ENCODE assay signal across 21 mouse cellular contexts in the genomic region with DNA sequence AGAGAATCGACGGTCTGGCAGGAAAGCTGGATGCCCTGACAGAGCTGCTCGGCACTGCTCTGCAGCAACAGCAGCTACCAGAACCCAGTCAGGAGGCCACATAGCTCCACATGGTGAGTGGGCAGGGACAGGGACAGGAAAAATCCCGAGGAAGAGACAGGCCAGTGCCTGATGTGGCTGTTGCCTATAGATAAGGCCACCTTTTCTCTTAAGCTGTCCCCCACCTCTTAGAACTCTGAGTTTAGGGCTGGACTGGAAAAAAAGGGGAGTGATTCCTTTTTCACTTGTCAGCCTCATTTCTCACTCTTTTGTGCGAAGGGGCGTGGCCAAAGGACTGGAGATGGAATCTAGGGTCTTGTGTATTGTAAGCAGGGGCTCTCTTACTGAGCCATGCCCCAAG. TPM values are rescaled to one million over a fixed set of nuclear protein-coding genes. Genes with fewer than 3 reads are reported as not detected.
DNase-seq lines count a peak whose midpoint lies in the region; ATAC-seq and TF ChIP-seq lines count a peak whose summit lies in the region.
"Had no signal": no experiment of that assay in that cellular context is flagged by ENCODE, and none has a peak within 500 bp of the region (broad histone marks: within the 10 kb centered on the region; RNA-seq: fewer than 3 reads in every experiment).

No protein-coding gene starts in this region.

- peak overlapping the region; percentile 30 for H3K4me3 ChIP-seq in megakaryocyte, embryonic 14.5 days (replicated peaks)
- H3K4me3 ChIP-seq in hindbrain, embryonic 12.5 days: no peak overlapping the region
- no peak overlapping the region for H3K4me3 ChIP-seq in gastrocnemius, adult 2 months
- H3K4me3 ChIP-seq: forebrain, embryonic 13.5 days; kidney, embryonic 15.5 days; layer of hippocampus, adult 2 months; neural tube, embryonic 12.5 days; stomach, embryonic 15.5 days had no signal

- no peak for ATAC-seq in megakaryocyte, adult 5-6 weeks (ENCODE audit: poor library complexity, severe bottlenecking)
- 0 out of 2 replicates have a peak, but pooled peaks have one; percentile 5 for ATAC-seq in megakaryocyte progenitor cell, adult 5-6 weeks (replicated peaks; ENCODE audit: poor library complexity)
- no peak for ATAC-seq in hindbrain, embryonic 12.5 days (ENCODE audit: low FRiP score)
- ATAC-seq: CD4-positive, CD25-positive, alpha-beta regulatory T cell, adult 4 months had no signal

- H3K9me3 ChIP-seq in megakaryocyte, embryonic 14.5 days: no peaks in the 10 kb centered on the region
- no peaks in the 10 kb centered on the region for H3K9me3 ChIP-seq in hindbrain, embryonic 12.5 days (replicated peaks)
- H3K9me3 ChIP-seq: forebrain, embryonic 13.5 days; kidney, embryonic 15.5 days; neural tube, embryonic 12.5 days; stomach, embryonic 15.5 days had no signal

- no peaks in the 10 kb centered on the region for H3K27me3 ChIP-seq in megakaryocyte, embryonic 14.5 days (replicated peaks)
- H3K27me3 ChIP-seq in hindbrain, embryonic 12.5 days: no peaks in the 10 kb centered on the region
- H3K27me3 ChIP-seq: forebrain, embryonic 13.5 days; kidney, embryonic 15.5 days; stomach, embryonic 15.5 days had no signal

- intact Hi-C loops in gastrocnemius, adult 2 months (cut with DNase I): loop anchor here (2.0 kb wide), 1 partner anchor 19 kb away; no protein-coding TSS in a partner anchor

- TF ChIP-seq CTCF in gastrocnemius, adult 2 months (IDR thresholded peaks at IDR 0.05): no peak

- 66% methylated on average over 6 of the region's 6 CpGs for WGBS in hindbrain, embryonic 12.5 days

- DNase-seq in c-Kit-positive CD71-positive TER-119-positive erythroid progenitor cells, embryonic 14.5 days (ENCODE audit: low spot score): peak; percentile 79
- peak; percentile 75 for DNase-seq in liver
- DNase-seq in layer of hippocampus, adult 18-20 months (ENCODE audit: low spot score in 2 of 2): no peak
- no peak for DNase-seq in gastrocnemius, adult 2 months
- DNase-seq: adrenal gland, postnatal 14 days; heart, adult 18-20 months; heart, postnatal 4 days; spleen, adult 18-20 months had no signal

- peaks cover 95% of the 10 kb centered on the region for H3K4me1 ChIP-seq in megakaryocyte, embryonic 14.5 days
- 0 out of 2 replicates have a peak, but pooled peaks cover 5% of the 10 kb centered on the region for H3K4me1 ChIP-seq in hindbrain, embryonic 12.5 days
- H3K4me1 ChIP-seq: forebrain, embryonic 13.5 days had no signal

- H3K9ac ChIP-seq in hindbrain, embryonic 12.5 days: no peak overlapping the region
- H3K9ac ChIP-seq: kidney, embryonic 15.5 days; neural tube, embryonic 12.5 days; stomach, embryonic 15.5 days had no signal

- H3K36me3 ChIP-seq in megakaryocyte, embryonic 14.5 days (replicated peaks; ENCODE audit: low read length): peaks cover 61% of the 10 kb centered on the region
- H3K36me3 ChIP-seq in hindbrain, embryonic 12.5 days: no peaks in the 10 kb centered on the region
- H3K36me3 ChIP-seq: kidney, embryonic 15.5 days; neural tube, embryonic 12.5 days; stomach, embryonic 15.5 days had no signal

- no peak overlapping the region for H3K27ac ChIP-seq in hindbrain, embryonic 12.5 days
- H3K27ac ChIP-seq in gastrocnemius, adult 2 months: no peak overlapping the region
- H3K27ac ChIP-seq: forebrain, embryonic 13.5 days; kidney, embryonic 15.5 days; layer of hippocampus, adult 2 months; neural tube, embryonic 12.5 days; stomach, embryonic 15.5 days had no signal

- no peak overlapping the region for H3K4me2 ChIP-seq in hindbrain, embryonic 12.5 days (replicated peaks)

RNA-seq across cellular contexts. Expression of gene Kcnn4, which starts 14.0 kb away (rescaled TPM):
- 9.0 and 25.3 TPM in 2 replicates for polyA plus RNA-seq in megakaryocyte, embryonic 14.5 days (2012; ENCODE audit: insufficient read depth, low replicate concordance)
- total RNA-seq in megakaryocyte, adult 5-6 weeks (2015): 5.9 and 7.6 TPM in 2 replicates
- total RNA-seq in megakaryocyte, adult 5-6 weeks (2017): 14.2 and 17.0 TPM in 2 replicates
- total RNA-seq in megakaryocyte progenitor cell, adult 5-6 weeks (2015): 20.5 and 28.0 TPM in 2 replicates
- 48.6 and 57.7 TPM in 2 replicates for total RNA-seq in megakaryocyte progenitor cell, adult 5-6 weeks (2017)
- 2.1 and 2.4 TPM in 2 replicates for polyA plus RNA-seq in hindbrain, embryonic 12.5 days (2016; fragmentation: Nextera tagmentation; extraction: Ambion mirVana)
- total RNA-seq in layer of hippocampus, adult 18-20 months (2021): under 1 TPM; 0.36 to 0.72 TPM
- under 1 TPM; 0.25 to 0.64 TPM for total RNA-seq in gastrocnemius, adult 2 months (2021)

RNA-seq across cellular contexts. Expression of gene Smg9, which starts 15.3 kb away (rescaled TPM):
- polyA plus RNA-seq in megakaryocyte, embryonic 14.5 days (2012; ENCODE audit: insufficient read depth, low replicate concordance): 42.3 and 58.9 TPM in 2 replicates
- total RNA-seq in megakaryocyte, adult 5-6 weeks (2015): 21.6 and 22.3 TPM in 2 replicates
- 16.7 and 30.3 TPM in 2 replicates for total RNA-seq in megakaryocyte, adult 5-6 weeks (2017)
- total RNA-seq in megakaryocyte progenitor cell, adult 5-6 weeks (2015): 10.8 and 18.1 TPM in 2 replicates
- total RNA-seq in megakaryocyte progenitor cell, adult 5-6 weeks (2017): 16.0 and 20.8 TPM in 2 replicates
- 28.9 and 29.5 TPM in 2 replicates for polyA plus RNA-seq in hindbrain, embryonic 12.5 days (2016; fragmentation: Nextera tagmentation; extraction: Ambion mirVana)
- total RNA-seq in layer of hippocampus, adult 18-20 months (2021): 10 to 100 TPM; 33.2 to 34.8 TPM
- 10 to 100 TPM in 1 of 2 experiments, 1 to 10 TPM in 1; 9.4 to 10.2 TPM for total RNA-seq in gastrocnemius, adult 2 months (2021)

RNA-seq across cellular contexts. Expression of gene Lypd5, which starts 35.1 kb away (rescaled TPM):
- polyA plus RNA-seq in megakaryocyte, embryonic 14.5 days (2012; ENCODE audit: insufficient read depth, low replicate concordance): not detected in 2 replicates
- not detected in 2 replicates for total RNA-seq in megakaryocyte, adult 5-6 weeks (2015)
- total RNA-seq in megakaryocyte, adult 5-6 weeks (2017): not detected in 2 replicates
- not detected in 2 replicates for total RNA-seq in megakaryocyte progenitor cell, adult 5-6 weeks (2015)
- total RNA-seq in megakaryocyte progenitor cell, adult 5-6 weeks (2017): not detected in 2 replicates
- polyA plus RNA-seq in hindbrain, embryonic 12.5 days (2016; fragmentation: Nextera tagmentation; extraction: Ambion mirVana): not detected in 2 replicates
- not detected for total RNA-seq in layer of hippocampus, adult 18-20 months (2021)
- total RNA-seq in gastrocnemius, adult 2 months (2021): not detected
- total RNA-seq: adrenal gland, postnatal 14 days; heart, adult 18-20 months; heart, postnatal 4 days; layer of hippocampus, adult 2 months; left cerebral cortex, adult 8-10 months had no signal
- polyA plus RNA-seq: forebrain, embryonic 13.5 days; intestine, embryonic 14.5 days; kidney, embryonic 15.5 days; midbrain, postnatal 0 days; neural tube, embryonic 12.5 days had no signal

RNA-seq across cellular contexts. Expression of gene Tescl, which starts 50.3 kb away (rescaled TPM):
- polyA plus RNA-seq in megakaryocyte, embryonic 14.5 days (2012; ENCODE audit: insufficient read depth, low replicate concordance): not detected in 2 replicates
- total RNA-seq in megakaryocyte, adult 5-6 weeks (2015): not detected in 2 replicates
- not detected in 2 replicates for total RNA-seq in megakaryocyte, adult 5-6 weeks (2017)
- not detected in 2 replicates for total RNA-seq in megakaryocyte progenitor cell, adult 5-6 weeks (2015)
- total RNA-seq in megakaryocyte progenitor cell, adult 5-6 weeks (2017): not detected in 2 replicates
- not detected in 2 replicates for polyA plus RNA-seq in hindbrain, embryonic 12.5 days (2016; fragmentation: Nextera tagmentation; extraction: Ambion mirVana)
- total RNA-seq in layer of hippocampus, adult 18-20 months (2021): not detected
- not detected for total RNA-seq in gastrocnemius, adult 2 months (2021)
- total RNA-seq: adrenal gland, postnatal 14 days; layer of hippocampus, adult 2 months; left cerebral cortex, adult 8-10 months; midbrain, postnatal 0 days had no signal
- polyA plus RNA-seq: CD4-positive, CD25-positive, alpha-beta regulatory T cell, adult 4 months; forebrain, embryonic 13.5 days; intestine, embryonic 14.5 days; neural tube, embryonic 12.5 days; stomach, embryonic 15.5 days had no signal

Comparison
In these comparisons a context has a peak if more than half of its experiments do, and no peak if none do; other contexts are left out.
1. DNase-seq: peak in c-Kit-positive CD71-positive TER-119-positive erythroid progenitor cells, embryonic 14.5 days (single experiment) and liver (single experiment); none in layer of hippocampus, adult 18-20 months (0 of 2) and gastrocnemius, adult 2 months (single experiment).
2. RNA of gene Kcnn4, which starts 14.0 kb away (total RNA-seq): 20.5 to 57.7 TPM in megakaryocyte progenitor cell, adult 5-6 weeks and 5.9 to 17.0 TPM in megakaryocyte, adult 5-6 weeks; 0.36 to 0.72 TPM in layer of hippocampus, adult 18-20 months and 0.25 to 0.64 TPM in gastrocnemius, adult 2 months; every median in the first group is over 4 times any median in the second.